Mouse (Mus musculus): ENCODE data around the gene Ldlrad3. TPM values are rescaled to one million over a fixed set of nuclear protein-coding genes. Genes with fewer than 3 reads are reported as not detected.

Ldlrad3 gene
- polyA plus RNA-seq, 1 experiment from 2014 or later = 29.0 TPM

- no peak for ATAC-seq
- Histone ChIP-seq H3K9me3 (ENCODE audit: control insufficient read depth, low read length) (no peaks in the 10 kb centered on the region), H3K36me3 (ENCODE audit: control insufficient read depth, insufficient read depth) (no peaks in the 10 kb centered on the region), H3K4me3 (replicated peaks; ENCODE audit: low read length) (no peak overlapping the region), H3K27me3 (replicated peaks; ENCODE audit: control insufficient read depth, insufficient read depth, low read length) (no peaks in the 10 kb centered on the region), H3K4me1 (replicated peaks; ENCODE audit: control insufficient read depth, insufficient read depth, low read length) (peaks cover 26% of the 10 kb centered on the region), H3K4me2 (ENCODE audit: low read length) (no peak overlapping the region), H3K9ac (replicated peaks; ENCODE audit: low read depth, low read length) (no peak overlapping the region), H3K27ac (ENCODE audit: low read length) (no peak overlapping the region)
- 90% methylated on average over 5 of the region's 5 CpGs for WGBS
Measured at GRCm38 (mm10) chr2:102040456-102040855, 145.7 kb downstream of the Ldlrad3 start.

GRCm38 (mm10) chr2:102040011-102040410 lies 146.2 kb downstream of the Ldlrad3 start:
- Histone ChIP-seq H3K4me2 (ENCODE audit: low read length) (no peak overlapping the region), H3K36me3 (ENCODE audit: control insufficient read depth, insufficient read depth) (no peaks in the 10 kb centered on the region), H3K4me1 (replicated peaks; ENCODE audit: control insufficient read depth, insufficient read depth, low read length) (peaks cover 26% of the 10 kb centered on the region), H3K9me3 (ENCODE audit: control insufficient read depth, low read length) (no peaks in the 10 kb centered on the region), H3K4me3 (replicated peaks; ENCODE audit: low read length) (no peak overlapping the region), H3K9ac (replicated peaks; ENCODE audit: low read depth, low read length) (no peak overlapping the region), H3K27ac (ENCODE audit: low read length) (no peak overlapping the region), H3K27me3 (replicated peaks; ENCODE audit: control insufficient read depth, insufficient read depth, low read length) (no peaks in the 10 kb centered on the region)
- ATAC-seq = no peak
- 83% methylated on average over 2 of the region's 2 CpGs for WGBS

- WGBS = 81% methylated on average over 7 of the region's 7 CpGs
- H3K4me3 ChIP-seq (replicated peaks; ENCODE audit: low read length) = no peak overlapping the region
- H3K4me2 ChIP-seq (ENCODE audit: low read length) = no peak overlapping the region
- no peaks in the 10 kb centered on the region for H3K27me3 ChIP-seq (replicated peaks; ENCODE audit: control insufficient read depth, insufficient read depth, low read length)
- no peaks in the 10 kb centered on the region for H3K9me3 ChIP-seq (ENCODE audit: control insufficient read depth, low read length)
- peaks cover 26% of the 10 kb centered on the region for H3K4me1 ChIP-seq (replicated peaks; ENCODE audit: control insufficient read depth, insufficient read depth, low read length)
- no peak overlapping the region for H3K9ac ChIP-seq (replicated peaks; ENCODE audit: low read depth, low read length)
- ATAC-seq = no peak
- peak overlapping the region; percentile 73; the same call in 1 of the 2 replicates for H3K27ac ChIP-seq (ENCODE audit: low read length)
- no peaks in the 10 kb centered on the region for H3K36me3 ChIP-seq (ENCODE audit: control insufficient read depth, insufficient read depth)
Measured at GRCm38 (mm10) chr2:102038895-102039667, 147.1 kb downstream of the Ldlrad3 start.

- Histone ChIP-seq H3K4me3 (replicated peaks; ENCODE audit: low read length) (no peak overlapping the region), H3K4me2 (ENCODE audit: low read length) (peak overlapping the region; percentile 18), H3K36me3 (ENCODE audit: control insufficient read depth, insufficient read depth) (no peaks in the 10 kb centered on the region), H3K9me3 (ENCODE audit: control insufficient read depth, low read length) (no peaks in the 10 kb centered on the region), H3K4me1 (replicated peaks; ENCODE audit: control insufficient read depth, insufficient read depth, low read length) (peaks cover 32% of the 10 kb centered on the region), H3K9ac (replicated peaks; ENCODE audit: low read depth, low read length) (no peak overlapping the region), H3K27ac (ENCODE audit: low read length) (peak overlapping the region; percentile 73), H3K27me3 (replicated peaks; ENCODE audit: control insufficient read depth, insufficient read depth, low read length) (no peaks in the 10 kb centered on the region)
- ATAC-seq = peak; percentile 91
- 8% methylated on average over 10 of the region's 10 CpGs for WGBS
Measured at GRCm38 (mm10) chr2:102038229-102038894, 147.8 kb downstream of the Ldlrad3 start.

GRCm38 (mm10) chr2:102036665-102037511 lies 149.3 kb downstream of the Ldlrad3 start:
- no peaks in the 10 kb centered on the region for H3K36me3 ChIP-seq (ENCODE audit: control insufficient read depth, insufficient read depth)
- no peak overlapping the region for H3K4me3 ChIP-seq (replicated peaks; ENCODE audit: low read length)
- H3K9ac ChIP-seq (replicated peaks; ENCODE audit: low read depth, low read length) = no peak overlapping the region
- no peaks in the 10 kb centered on the region for H3K27me3 ChIP-seq (replicated peaks; ENCODE audit: control insufficient read depth, insufficient read depth, low read length)
- no peak overlapping the region for H3K4me2 ChIP-seq (ENCODE audit: low read length)
- 0 out of 2 replicates have a peak overlapping the region, but pooled peaks have one; percentile 16 for H3K27ac ChIP-seq (ENCODE audit: low read length)
- no peak for ATAC-seq
- H3K9me3 ChIP-seq (ENCODE audit: control insufficient read depth, low read length) = no peaks in the 10 kb centered on the region
- WGBS = 56% methylated on average over 18 of the region's 18 CpGs
- H3K4me1 ChIP-seq (replicated peaks; ENCODE audit: control insufficient read depth, insufficient read depth, low read length) = peaks cover 44% of the 10 kb centered on the region

GRCm38 (mm10) chr2:102034513-102034879 lies 151.7 kb downstream of the Ldlrad3 start:
- 0 out of 2 replicates have a peak overlapping the region, but pooled peaks have one; percentile 18 for H3K9ac ChIP-seq (replicated peaks; ENCODE audit: low read depth, low read length)
- no peaks in the 10 kb centered on the region for H3K9me3 ChIP-seq (ENCODE audit: control insufficient read depth, low read length)
- 85% methylated on average over 11 of the region's 11 CpGs for WGBS
- H3K4me2 ChIP-seq (ENCODE audit: low read length) = no peak overlapping the region
- no peaks in the 10 kb centered on the region for H3K36me3 ChIP-seq (ENCODE audit: control insufficient read depth, insufficient read depth)
- peaks cover 57% of the 10 kb centered on the region for H3K4me1 ChIP-seq (replicated peaks; ENCODE audit: control insufficient read depth, insufficient read depth, low read length)
- ATAC-seq = no peak
- no peak overlapping the region for H3K4me3 ChIP-seq (replicated peaks; ENCODE audit: low read length)
- H3K27me3 ChIP-seq (replicated peaks; ENCODE audit: control insufficient read depth, insufficient read depth, low read length) = no peaks in the 10 kb centered on the region
- H3K27ac ChIP-seq (ENCODE audit: low read length) = no peak overlapping the region

GRCm38 (mm10) chr2:102033818-102034512 lies 152.2 kb downstream of the Ldlrad3 start:
- ATAC-seq = no peak
- H3K4me2 ChIP-seq (ENCODE audit: low read length) = no peak overlapping the region
- peaks cover 59% of the 10 kb centered on the region for H3K4me1 ChIP-seq (replicated peaks; ENCODE audit: control insufficient read depth, insufficient read depth, low read length)
- H3K27ac ChIP-seq (ENCODE audit: low read length) = no peak overlapping the region
- no peaks in the 10 kb centered on the region for H3K27me3 ChIP-seq (replicated peaks; ENCODE audit: control insufficient read depth, insufficient read depth, low read length)
- 0 out of 2 replicates have a peak overlapping the region, but pooled peaks have one; percentile 18 for H3K9ac ChIP-seq (replicated peaks; ENCODE audit: low read depth, low read length)
- no peaks in the 10 kb centered on the region for H3K36me3 ChIP-seq (ENCODE audit: control insufficient read depth, insufficient read depth)
- no peak overlapping the region for H3K4me3 ChIP-seq (replicated peaks; ENCODE audit: low read length)
- no peaks in the 10 kb centered on the region for H3K9me3 ChIP-seq (ENCODE audit: control insufficient read depth, low read length)
- WGBS = 63% methylated on average over 9 of the region's 9 CpGs

- Histone ChIP-seq H3K9ac (replicated peaks; ENCODE audit: low read depth, low read length) (no peak overlapping the region), H3K4me1 (replicated peaks; ENCODE audit: control insufficient read depth, insufficient read depth, low read length) (peaks cover 47% of the 10 kb centered on the region), H3K4me3 (replicated peaks; ENCODE audit: low read length) (no peak overlapping the region), H3K27ac (ENCODE audit: low read length) (peak overlapping the region; percentile 29; the same call in 1 of the 2 replicates), H3K36me3 (ENCODE audit: control insufficient read depth, insufficient read depth) (no peaks in the 10 kb centered on the region), H3K27me3 (replicated peaks; ENCODE audit: control insufficient read depth, insufficient read depth, low read length) (no peaks in the 10 kb centered on the region), H3K4me2 (ENCODE audit: low read length) (no peak overlapping the region), H3K9me3 (ENCODE audit: control insufficient read depth, low read length) (no peaks in the 10 kb centered on the region)
- no peak for ATAC-seq
- WGBS = 52% methylated on average over 9 of the region's 9 CpGs
Measured at GRCm38 (mm10) chr2:102032713-102033343, 153.4 kb downstream of the Ldlrad3 start.

Measured in forebrain, embryonic 16.5 days (tissue).